Mouse (Mus musculus) cerebellum, postnatal 25 days (tissue): ENCODE results near the gene Ggn.
"Not testable (repeated sequence)": the region's sequence is repeated elsewhere in the genome, so short reads cannot be mapped to it uniquely, and the experiment has no call there.

Experiments
- DNase-seq, 2 experiments: peaks; one replicate each; pipeline ENCODE4 v3.0.0; 2021; ENCODE audit warnings: mixed read lengths in 2 of 2

The Ggn gene

DNA sequence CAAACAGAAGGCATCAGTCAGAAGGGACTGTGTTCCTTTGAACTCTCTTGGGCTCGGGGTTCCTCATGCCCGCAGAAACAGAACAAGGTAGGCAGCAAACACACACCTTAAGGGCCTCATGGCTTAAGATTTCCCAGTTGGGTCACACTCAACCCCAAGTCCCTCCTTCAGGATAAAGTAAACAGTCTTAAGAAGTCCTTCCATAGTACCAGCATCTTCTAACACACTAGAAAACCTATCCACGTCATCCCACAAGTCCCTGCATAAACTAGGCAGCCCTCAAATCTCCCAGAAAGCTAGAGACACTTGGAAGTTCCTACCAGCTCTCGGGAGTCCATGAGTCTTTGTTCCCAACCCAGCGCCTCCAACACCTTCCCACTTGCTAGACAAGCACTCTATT lies 7.7 kb upstream of the Ggn start:
- DNase-seq: no peak

DNA sequence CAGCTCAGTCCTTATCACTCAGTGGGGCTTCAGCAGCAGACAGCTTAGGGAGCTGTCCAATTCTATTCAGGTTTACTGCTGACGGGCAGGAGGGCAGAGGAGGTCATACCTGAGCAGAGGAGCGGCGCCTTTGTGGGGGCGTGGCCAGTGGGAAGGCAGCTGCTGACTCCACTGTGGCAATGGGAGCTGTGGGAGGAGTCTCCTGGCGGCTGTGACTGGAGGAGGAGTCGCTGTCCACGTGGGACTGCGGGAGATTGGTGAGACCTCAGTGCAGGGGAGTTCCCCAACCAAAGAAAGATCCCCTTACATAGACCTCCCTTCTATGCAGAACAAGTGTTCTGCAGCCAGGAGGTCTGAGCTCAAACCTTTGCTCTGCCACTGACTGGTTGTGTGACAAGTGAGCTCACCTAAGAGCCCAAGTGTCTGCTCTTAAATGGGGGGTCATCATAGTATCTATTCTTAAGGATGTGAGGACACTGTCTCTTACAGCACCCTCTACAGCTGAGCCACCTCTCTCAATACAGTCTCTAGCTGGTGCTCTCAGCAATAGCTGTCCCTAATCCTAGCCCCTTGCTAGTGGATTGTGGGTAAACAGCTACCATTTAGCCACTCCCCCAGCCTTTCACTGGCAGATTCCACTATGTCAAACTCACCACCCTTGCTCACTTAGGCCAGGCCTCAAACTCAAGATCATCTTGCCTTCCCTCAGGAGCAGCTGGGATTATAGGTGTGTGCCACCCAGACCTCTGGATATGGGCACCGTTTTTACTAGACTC lies 7.1 kb upstream of the Ggn start:
- DNase-seq: no peak

DNA sequence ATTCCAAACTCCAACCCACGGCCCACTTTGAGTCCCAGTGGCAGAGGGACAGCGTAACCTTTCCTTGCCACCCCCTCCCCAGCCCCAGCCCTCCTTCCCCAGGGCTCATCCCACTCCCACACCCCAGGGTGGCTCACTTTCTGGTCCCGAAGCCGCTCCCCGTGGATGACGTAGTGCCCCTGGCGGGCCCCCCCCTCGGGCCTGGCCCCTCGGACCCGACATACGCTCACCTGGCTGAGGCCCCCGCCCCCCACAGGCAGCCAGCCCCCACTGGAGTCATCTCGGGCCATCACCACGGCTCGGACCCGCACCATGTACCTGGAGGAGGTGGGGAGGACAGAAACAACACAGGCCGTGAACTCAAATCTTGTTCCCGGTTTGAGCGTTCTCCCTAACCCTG lies 2.4 kb upstream of the Ggn start:
- peak in 1 of 2 experiments; percentile 38 for DNase-seq

DNA sequence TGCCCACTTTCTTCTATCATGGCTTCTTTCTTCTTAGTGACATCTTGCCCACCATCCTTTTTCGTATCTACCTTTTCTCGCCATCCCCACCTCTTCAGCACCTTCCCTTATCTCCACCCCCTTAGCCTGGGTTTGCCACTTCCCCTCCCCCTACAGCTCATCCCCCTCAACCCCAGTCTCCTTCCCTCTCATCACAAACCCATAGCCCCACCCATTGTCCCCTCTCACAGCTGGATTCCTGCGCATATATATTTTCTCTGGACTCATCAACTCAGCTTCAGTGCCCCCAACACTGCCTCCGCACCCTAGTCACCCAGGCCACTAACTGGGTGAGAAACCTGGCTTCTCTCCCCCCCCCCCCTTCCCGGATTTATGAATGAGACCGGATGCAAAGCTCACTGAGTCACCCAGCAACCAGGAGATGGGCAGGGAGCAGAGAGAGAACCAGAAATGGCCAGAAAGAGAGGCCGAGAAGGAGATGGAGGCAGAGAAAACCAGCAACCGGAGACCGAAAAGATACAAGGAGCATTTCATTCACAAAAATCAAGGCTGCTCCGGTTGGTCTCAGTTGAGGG lies 1.8 kb upstream of the Ggn start:
- no peak for DNase-seq

DNA sequence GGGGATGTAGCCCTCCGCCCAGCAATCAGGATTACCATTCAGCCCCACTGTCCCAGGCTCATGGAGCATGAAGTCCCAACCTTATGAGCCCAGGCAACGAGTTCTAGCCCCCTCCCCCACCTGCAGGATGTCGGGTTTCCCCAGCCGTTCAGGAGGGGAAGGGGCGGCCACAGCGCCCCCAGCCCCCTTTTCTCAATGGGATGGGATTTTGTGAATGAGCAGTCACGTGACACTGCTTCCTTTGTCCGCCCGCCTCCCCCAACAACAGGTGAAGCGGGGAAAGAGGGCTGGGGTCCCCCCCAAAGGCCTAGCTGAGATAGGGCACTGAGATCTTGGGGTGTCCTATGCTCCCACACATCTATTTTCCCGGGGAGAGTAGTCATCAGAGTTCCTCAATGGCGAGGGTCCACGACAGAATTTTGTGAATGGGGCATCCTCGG lies 1.2 kb upstream of the Ggn start:
- DNase-seq: peak in 1 of 2 experiments; percentile 47

DNA sequence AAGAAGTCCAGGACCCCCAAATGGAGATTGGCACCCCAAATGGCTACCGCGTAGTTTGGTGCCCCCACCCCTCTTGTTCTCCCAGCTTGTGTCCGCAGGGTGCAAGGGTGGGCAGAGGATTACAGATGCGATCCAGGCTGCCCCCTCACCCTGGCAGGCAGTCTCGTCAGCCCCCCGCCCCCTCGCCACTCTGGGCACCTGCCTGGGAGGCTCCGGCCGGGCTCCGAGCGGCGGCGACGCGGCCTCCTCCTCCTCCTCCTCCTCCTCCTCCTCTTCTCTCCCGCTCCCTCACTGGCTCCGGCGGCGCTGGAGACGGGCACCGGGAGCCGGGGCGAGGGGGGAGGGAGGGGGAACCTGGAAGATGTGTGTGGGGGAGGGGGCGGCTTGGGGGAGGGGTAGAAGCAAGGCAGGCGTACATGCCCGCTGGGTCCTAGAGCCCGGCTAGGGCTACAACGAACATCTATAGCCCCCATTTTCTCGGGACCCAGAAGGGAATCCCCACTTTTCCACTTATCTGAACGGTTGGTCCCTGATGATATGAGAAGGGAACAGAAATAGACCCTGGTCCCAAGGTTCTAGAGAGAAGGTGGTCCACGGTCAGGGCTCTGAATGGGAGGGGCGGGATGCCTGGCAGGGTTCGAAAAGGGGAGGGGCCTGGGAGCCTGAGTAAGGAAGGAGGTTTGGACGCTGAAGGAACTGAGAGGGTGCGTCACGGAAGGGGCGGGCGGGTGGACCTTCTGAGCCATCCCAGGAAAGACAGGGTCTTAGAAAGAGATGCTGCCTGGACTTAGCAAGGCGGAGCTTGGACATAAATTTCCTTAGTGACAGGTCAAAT lies 562 bp upstream of the Ggn start:
- peak; percentile 86 to 92 for DNase-seq

DNA sequence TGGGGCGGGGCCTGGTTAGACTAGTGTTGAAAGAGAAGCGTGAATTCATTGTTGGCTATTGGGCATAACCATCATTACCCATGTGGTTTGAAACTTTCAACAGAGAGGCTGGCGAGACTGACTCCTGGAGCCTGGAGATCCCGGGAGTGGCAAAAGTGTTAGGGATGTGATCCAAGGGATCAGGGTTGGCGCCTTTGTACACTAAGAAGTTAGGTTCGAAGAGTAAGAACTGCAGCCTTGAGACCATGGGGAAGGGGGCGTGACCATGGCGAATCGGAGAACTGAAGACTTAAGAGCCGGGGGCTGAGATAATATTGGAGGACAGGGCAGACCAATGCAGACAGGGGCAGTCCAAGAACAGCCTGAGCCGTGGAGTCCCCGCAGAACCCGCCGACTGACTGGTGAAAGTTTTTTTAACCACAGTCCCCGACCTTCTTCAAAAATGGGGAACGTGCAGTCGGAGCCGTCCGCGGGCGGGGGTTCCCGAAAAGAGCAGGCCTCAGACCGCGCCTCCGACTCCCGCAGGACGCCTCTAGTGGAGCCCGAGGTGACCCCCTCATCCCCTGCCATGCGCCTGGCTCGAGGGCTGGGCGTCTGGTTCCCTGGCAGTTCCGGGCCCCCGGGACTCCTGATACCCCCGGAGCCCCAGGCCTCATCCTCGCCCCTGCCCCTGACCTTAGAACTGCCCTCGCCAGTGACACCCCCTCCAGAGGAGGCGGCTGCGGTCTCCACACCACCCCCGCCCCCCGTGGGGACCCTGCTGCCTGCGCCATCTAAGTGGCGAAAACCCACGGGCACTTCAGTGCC lies 948 bp downstream of the Ggn start:
- DNase-seq: peak in 1 of 2 experiments; percentile 49

DNA sequence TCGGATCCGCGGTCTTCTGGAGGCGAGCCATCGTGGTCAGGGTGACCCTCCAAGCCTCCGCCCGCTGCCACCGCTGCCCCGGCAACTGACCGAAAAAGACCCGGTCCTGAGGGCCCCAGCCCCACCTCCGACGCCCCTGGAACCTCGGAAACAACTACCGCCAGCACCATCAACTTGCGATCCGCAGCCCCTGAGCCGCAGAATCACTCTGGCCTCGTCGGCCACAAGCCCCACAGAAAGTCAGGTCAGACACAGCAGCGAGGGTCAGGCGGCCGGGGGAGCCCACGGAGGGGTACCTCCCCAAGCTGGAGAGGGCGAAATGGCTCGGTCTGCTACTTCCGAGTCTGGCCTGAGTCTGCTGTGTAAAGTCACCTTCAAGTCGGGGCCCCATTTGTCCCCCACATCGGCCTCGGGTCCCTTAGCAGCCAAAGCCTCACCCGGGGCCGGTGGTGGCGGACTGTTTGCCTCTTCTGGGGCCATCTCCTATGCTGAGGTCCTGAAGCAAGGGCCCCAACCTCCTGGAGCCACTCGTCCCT lies 1.6 kb downstream of the Ggn start:
- peak in 1 of 2 experiments; percentile 27 for DNase-seq

DNA sequence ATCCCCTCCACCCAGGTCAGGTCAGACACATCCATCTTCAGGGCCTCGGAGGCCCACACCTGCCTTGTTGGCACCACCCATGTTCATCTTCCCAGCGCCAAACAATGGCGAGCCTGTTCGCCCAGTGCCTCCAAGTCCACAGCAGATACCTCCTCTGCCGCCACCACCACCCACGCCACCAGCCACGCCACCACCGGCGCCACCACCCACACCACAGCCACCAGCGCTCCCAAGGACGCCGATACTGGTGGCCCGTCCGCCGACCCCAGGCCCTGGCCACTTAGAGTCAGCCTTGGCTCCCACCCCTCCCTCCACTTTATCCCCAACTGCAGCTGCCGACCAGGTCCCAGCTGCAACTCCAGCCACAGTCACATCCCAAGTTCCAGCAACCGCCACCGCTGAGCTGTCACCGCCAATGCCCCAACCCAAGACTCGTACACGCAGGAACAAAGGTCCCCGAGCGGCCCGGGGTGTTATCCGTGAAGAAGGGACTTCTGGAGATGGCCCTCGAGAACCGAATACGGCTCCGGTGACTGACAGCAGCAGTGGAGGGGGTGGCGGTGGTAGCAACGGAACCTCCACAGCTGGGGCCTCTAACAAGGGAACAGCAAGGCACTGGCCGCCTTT lies 2.5 kb downstream of the Ggn start:
- DNase-seq: peak in 1 of 2 experiments; percentile 37

DNA sequence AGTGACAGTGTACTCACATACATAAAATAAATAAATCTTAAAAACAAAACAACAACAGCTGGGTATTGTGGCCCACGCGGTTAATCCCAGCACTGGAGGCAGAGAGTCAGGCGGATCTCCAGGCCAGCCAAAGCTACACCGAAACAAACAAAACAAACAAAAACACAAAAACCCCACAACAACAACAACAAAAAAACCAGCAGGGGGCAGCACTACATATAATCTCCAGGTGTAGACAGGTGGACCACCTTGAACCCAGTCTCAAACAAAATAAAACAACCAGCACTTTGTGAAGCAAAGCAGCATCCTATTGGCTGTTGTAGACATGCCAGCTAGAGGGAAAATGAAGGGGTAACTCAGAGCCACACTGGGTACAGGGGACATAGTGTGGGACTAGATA lies 8.1 kb downstream of the Ggn start:
- DNase-seq: peak in 1 of 2 experiments; percentile 33

DNA sequence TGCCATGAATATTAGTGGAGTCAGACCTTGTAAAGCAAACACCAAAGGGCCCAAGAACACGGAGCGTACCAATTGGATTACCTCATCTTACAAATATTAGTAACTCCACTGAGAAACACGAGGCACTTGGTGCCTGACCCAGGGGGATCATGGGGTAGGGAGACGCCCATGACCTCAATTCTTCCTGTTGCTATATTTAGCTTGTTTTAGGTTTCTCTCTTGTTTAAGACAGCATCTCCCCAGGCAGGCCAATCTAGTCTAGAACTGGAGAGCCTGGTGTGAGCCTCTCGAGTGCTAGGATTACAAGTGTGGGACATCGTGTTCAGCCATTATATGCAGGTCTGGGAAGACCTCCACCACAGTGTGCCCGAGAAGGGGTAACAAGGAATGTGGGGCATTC lies 9.3 kb downstream of the Ggn start:
- no peak for DNase-seq

DNA sequence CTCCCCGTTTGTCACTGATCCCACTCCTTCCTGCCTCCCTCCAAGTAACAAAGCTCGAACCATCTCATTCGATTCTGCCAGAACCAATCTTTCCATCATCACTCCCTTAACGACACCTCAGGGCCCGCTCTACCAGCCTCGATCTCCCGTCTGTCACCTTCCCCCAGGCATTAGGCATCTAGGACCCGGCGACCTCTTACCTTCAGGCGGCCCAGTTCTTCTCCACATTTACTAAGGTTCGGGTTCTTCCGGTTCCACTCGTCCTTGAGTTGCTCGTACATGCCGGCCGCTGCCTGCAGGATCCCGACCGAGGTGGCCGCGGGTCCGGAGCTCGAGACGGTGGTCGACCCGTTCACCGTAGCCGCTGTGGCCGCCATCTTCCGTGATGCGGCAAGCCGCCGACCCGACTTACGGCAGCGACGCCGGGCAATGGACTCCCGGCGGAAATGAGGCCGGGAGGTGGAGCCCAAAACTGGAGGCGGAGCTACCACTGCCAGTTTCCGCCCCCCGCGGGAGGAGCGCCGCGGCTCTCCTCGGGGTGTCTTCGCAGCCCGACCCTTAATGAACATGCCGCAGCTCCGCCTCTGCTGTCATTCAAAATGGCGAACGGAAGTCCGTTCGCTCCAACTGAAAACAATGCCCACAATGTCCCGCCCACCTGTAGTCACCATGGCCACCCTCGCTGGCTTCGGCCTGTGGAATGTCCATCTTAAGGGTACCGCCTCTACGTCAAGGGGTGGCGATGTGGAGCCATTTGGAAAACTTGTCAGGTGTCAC lies 10.3 kb downstream of the Ggn start, which contains the start of gene Psmd8:
Psmd8 (minus strand) TSS at position 625 of the 777 bp plus-strand sequence.
- DNase-seq: peak; percentile 96 to 98

DNA sequence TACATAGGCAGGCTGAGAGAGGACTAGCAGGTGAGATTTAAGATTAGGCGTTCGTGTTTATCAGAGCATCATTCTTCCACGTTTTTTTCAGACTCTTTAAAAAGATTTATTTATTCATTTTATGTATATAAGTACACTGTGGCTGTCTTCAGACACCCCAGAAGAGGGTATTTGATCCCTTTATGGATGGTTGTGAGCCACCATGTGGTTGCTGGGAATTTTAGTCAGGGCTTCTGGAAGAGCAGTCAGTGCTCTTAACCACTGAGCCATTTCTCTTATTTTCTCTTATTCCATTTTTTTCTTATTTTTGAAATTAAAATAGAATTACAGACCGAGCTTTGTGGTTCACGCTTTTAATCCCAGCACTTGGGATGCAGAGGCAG lies 10.8 kb downstream of the Ggn start:
- DNase-seq: no peak

DNA sequence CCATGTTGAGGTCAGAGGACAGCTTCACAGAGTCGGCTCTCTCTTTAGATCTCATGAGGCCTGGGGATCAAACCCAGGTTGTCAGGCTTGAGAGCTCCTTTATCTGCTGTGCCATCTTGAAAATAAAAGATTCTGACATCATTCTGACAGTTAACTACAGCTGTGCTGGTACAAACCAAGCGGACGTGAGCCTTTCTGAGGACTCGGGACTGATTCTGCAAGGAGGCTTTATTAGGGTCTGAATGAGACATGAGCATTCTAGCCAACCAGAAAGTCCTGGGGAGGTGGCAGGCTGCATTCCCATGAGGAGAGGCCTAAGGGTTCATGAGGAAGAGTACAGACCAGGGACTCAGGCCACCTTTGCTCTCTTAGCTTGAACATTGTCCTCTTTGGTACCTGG lies 11.3 kb downstream of the Ggn start:
- DNase-seq: not testable (repeated sequence)

DNA sequence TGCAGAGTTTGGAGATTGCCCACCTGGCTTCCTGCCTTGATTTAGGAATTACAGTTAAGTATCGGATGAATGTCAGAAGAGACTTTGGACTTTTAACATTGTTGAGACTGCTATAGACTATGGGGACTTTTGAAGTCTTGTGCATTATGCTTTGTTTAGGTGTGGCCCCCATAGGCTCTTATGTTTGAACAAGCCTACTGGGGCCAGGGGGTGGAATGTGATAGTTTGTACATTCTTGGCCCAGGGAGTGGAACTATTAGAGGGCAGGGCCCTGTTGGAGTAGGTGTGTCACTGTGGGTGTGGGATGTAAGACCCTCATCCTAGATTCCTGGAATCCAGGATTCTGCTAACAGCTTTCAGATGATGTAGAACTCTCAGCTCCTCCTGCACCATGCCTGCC lies 24.2 kb downstream of the Ggn start:
- not testable (repeated sequence) for DNase-seq

DNA sequence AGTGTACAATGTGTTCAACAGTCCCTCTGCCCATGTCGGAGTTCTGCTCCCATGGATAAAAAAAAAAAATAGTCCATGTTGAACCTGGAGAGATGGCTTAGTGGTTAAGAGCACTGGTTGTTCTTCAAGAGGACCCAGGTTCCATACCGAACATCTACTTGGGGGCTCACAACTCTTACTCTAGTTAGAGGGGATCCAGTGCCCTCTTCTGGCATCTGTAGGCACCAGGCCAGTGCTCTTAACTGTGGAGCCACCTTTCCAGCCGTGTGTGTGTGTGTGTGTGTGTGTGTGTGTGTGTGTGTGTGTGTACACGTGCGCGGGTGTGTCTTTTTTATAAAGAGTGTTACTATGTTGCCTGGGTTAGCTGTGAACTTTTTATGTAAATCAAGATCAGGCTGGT lies 32.6 kb downstream of the Ggn start:
- no peak for DNase-seq

DNA sequence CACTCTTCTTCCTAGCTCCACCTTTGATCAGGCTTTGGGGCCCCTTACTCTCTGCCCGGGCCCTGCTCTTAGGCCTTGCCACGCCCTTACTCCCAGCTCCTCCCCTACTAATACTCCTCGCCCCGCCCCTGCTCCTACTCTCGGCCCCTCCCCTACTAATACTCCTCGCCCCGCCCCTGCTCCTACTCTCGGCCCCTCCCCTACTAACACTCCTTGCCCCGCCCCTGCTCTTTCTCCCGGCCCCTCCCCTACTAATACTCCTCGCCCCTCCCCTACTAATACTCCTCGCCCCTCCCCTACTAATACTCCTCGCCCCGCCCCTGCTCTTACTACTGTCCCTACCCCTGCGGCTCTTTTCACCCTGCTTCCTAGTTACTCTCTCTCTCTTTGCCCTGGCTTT lies 41.0 kb downstream of the Ggn start:
- peak in 1 of 2 experiments; percentile 29 for DNase-seq

DNA sequence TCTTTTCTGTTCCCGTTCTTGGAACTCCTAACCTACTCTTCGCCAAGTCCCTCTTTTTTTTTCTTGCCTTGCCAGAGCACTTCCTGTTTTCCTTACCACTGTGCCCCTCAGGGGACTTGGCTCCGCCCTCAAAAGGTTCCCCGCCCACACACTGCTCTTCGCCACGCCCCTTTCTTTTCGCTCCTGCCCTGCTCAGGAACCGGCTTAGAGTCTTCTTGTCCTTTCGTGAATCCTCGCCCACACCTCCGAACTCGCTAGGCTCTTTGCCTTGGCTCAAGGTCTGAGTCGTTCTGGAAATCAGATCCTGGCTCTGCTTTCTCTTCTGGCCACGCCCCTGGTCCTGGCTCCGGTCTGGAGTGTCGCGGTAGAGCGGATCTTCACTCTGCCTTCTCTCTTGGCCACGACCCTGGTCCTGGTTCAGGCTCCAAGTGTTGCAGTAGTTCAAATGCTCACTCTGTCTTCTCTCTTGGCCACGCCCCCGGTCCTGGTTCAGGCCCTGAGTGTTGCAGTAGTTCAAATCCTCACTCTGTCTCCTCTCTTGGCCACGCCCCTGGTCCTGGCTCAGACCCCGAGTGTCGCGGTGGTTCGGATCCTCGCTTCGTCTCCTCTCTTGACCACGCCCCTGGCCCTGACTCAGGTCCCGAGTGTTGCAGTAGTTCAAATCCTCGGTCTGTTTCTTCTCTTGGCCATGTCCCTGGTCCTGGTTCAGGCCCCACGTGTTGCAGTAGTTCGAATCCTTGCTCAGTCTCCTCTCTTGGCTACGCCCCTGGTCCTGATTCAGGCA lies 41.6 kb downstream of the Ggn start:
- peak; percentile 33 to 52 for DNase-seq

DNA sequence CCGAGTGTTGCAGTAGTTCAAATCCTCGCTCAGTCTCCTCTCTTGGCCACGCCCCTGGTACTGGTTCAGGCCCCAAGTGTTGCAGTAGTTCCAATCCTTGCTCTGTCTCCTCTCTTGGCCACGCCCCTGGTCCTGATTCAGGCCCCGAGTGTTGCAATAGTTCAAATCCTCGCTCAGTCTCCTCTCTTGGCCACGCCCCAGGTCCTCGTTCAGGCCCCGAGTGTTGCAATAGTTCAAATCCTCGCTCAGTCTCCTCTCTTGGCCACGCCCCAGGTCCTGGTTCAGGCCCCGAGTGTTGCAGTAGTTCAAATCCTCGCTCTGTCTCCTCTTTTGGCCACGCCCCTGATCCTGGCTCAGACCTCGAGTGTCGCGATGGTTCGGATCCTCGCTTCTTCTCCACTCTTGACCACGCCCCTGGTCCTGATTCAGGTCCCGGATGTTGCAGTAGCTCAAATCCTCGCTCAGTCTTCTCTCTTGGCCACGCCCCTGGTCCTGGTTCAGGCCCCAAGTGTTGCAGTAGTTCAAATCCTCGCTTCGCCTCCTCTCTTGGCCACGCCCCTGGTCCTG lies 42.3 kb downstream of the Ggn start:
- peak in 1 of 2 experiments; percentile 22 for DNase-seq
